ENCODE assay signal across 20 mouse cellular contexts in the genomic region with DNA sequence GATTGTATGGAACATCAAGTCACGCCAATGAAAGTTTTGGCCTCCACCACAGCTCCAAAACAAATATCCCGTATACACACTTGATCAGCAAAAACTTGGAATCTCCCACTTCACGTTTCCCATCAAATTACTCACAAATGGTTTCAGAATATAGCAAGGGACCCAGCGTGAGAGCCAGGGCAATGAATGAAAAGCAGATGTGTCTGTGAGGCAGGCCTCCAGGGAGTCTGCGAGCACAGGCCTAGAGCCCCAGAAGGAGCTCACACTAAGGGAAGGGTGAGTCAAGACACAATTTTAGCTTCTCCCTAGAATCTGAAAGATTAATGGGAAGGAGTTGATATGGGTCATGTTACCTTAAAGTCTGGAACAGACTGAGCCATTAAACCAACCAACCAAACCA. TPM values are rescaled to one million over a fixed set of nuclear protein-coding genes. Genes with fewer than 3 reads are reported as not detected.
DNase-seq lines count a peak whose midpoint lies in the region; TF ChIP-seq lines count a peak whose summit lies in the region.
"Had no signal": no experiment of that assay in that cellular context is flagged by ENCODE, and none has a peak within 500 bp of the region (broad histone marks: within the 10 kb centered on the region; RNA-seq: fewer than 3 reads in every experiment).

No protein-coding gene starts in this region.

- H3K36me3 ChIP-seq in heart, embryonic 10.5 days = no peaks in the 10 kb centered on the region
- H3K36me3 ChIP-seq: embryonic facial prominence, embryonic 12.5 days; forebrain, embryonic 15.5 days; heart, embryonic 12.5 days; hindbrain, embryonic 15.5 days had no signal

- intact Hi-C loops in gastrocnemius, adult 2 months (cut with DNase I) = no loop called here
- intact Hi-C loops in heart, postnatal 25 days (cut with DNase I) = no loop called here

- H3K27me3 ChIP-seq in heart, embryonic 10.5 days (ENCODE audit: insufficient read depth, poor library complexity, severe bottlenecking) = no peaks in the 10 kb centered on the region
- H3K27me3 ChIP-seq: CH12.LX; embryonic facial prominence, embryonic 12.5 days; forebrain, embryonic 15.5 days; heart, embryonic 12.5 days; hindbrain, embryonic 15.5 days had no signal

- 77% methylated on average over 5 of the region's 5 CpGs for WGBS in heart, embryonic 10.5 days

- no peak for TF ChIP-seq CTCF in gastrocnemius, adult 2 months (IDR thresholded peaks at IDR 0.05)

- 0 out of 2 replicates have a peak overlapping the region, but pooled peaks have one; percentile 8 for H3K27ac ChIP-seq in gastrocnemius, adult 2 months
- no peak overlapping the region for H3K27ac ChIP-seq in heart, embryonic 10.5 days
- H3K27ac ChIP-seq: embryonic facial prominence, embryonic 12.5 days; forebrain, embryonic 15.5 days; hindbrain, embryonic 15.5 days had no signal

- H3K4me3 ChIP-seq in gastrocnemius, adult 2 months = no peak overlapping the region
- H3K4me3 ChIP-seq in heart, embryonic 10.5 days = no peak overlapping the region
- H3K4me3 ChIP-seq: embryonic facial prominence, embryonic 12.5 days; erythroblast, embryonic 14.5 days; forebrain, embryonic 15.5 days; heart, embryonic 12.5 days; hindbrain, embryonic 15.5 days had no signal

- no peaks in the 10 kb centered on the region for H3K9me3 ChIP-seq in heart, embryonic 10.5 days
- H3K9me3 ChIP-seq: embryonic facial prominence, embryonic 12.5 days; forebrain, embryonic 15.5 days; heart, embryonic 12.5 days; hindbrain, embryonic 15.5 days had no signal

- peak; percentile 19 for DNase-seq in gastrocnemius, adult 2 months
- DNase-seq in gastrocnemius, adult 8-10 months (ENCODE audit: low spot score in 2 of 2) = no peak
- DNase-seq in heart, postnatal 25 days (ENCODE audit: low spot score) = peak; percentile 2
- DNase-seq in heart, embryonic 10.5 days (ENCODE audit: low spot score) = no peak
- DNase-seq in fibroblast of lung, adult 2 months (ENCODE audit: low read depth) = peak; percentile 44
- DNase-seq in cerebellum, postnatal 4 days (ENCODE audit: low spot score in 2 of 2) = no peak
- no peak for DNase-seq in kidney, adult 18-20 months
- DNase-seq: adrenal gland, adult 8-10 months; adrenal gland, postnatal 36 days; cerebellum, adult 2 months; cerebellum, postnatal 10 days; embryo, embryonic 11 days; heart, postnatal 36 days; kidney, adult 8-10 months had no signal

- H3K4me1 ChIP-seq in heart, embryonic 10.5 days = peaks cover 23% of the 10 kb centered on the region; the same call in 1 of the 2 replicates
- H3K4me1 ChIP-seq: forebrain, embryonic 15.5 days; hindbrain, embryonic 15.5 days had no signal

RNA-seq across cellular contexts. Expression of a gene that starts 15.7 kb away (rescaled TPM):
- under 1 TPM; 0.38 to 0.47 TPM for total RNA-seq in gastrocnemius, adult 2 months (2021)
- 1 to 10 TPM in 1 of 4 experiments, under 1 TPM in 3; 0.34 to 1.8 (median 0.44) TPM for total RNA-seq in gastrocnemius, adult 8-10 months (2022)
- 1 to 10 TPM; 2.2 to 2.6 TPM for total RNA-seq in heart, postnatal 25 days (2021)
- 19.3 and 35.1 TPM in 2 replicates for polyA plus RNA-seq in heart, embryonic 10.5 days (2016; fragmentation: Nextera tagmentation; extraction: Ambion mirVana)
- polyA plus RNA-seq: erythroblast, embryonic 14.5 days had no signal

Comparison
In these comparisons a context has a peak if more than half of its experiments do, and no peak if none do; other contexts are left out.
1. DNase-seq: peak in gastrocnemius, adult 2 months (single experiment), heart, postnatal 25 days (single experiment) and fibroblast of lung, adult 2 months (single experiment); none in gastrocnemius, adult 8-10 months (0 of 2), heart, embryonic 10.5 days (single experiment), cerebellum, postnatal 4 days (0 of 2) and kidney, adult 18-20 months (single experiment).